In genomic region chr4:134517719-134518118, GRCm38 (mm10) we compare ENCODE assay signal across 17 mouse cellular contexts. TPM values are rescaled to one million over a fixed set of nuclear protein-coding genes. Genes with fewer than 3 reads are reported as not detected.
A peak's percentile ranks its signal among the peaks of the same experiment; 100 is the strongest.
DNase-seq lines count a peak whose midpoint lies in the region; ATAC-seq lines count a peak whose summit lies in the region.
"Had no signal": no experiment of that assay in that cellular context is flagged by ENCODE, and none has a peak within 500 bp of the region (broad histone marks: within the 10 kb centered on the region; RNA-seq: fewer than 3 reads in every experiment).

No protein-coding gene starts in this region.

- peak overlapping the region; percentile 67 for H3K9ac ChIP-seq in heart, embryonic 13.5 days
- peak overlapping the region; percentile 30; the same call in 1 of the 2 replicates for H3K9ac ChIP-seq in liver, embryonic 13.5 days
- H3K9ac ChIP-seq in liver, embryonic 11.5 days (ENCODE audit: low read depth, low read length), result no peak overlapping the region; the same call in 1 of the 2 replicates
- H3K9ac ChIP-seq: limb, embryonic 12.5 days; lung, embryonic 14.5 days; neural tube, embryonic 13.5 days had no signal

- H3K79me2 ChIP-seq in macrophage (ENCODE audit: inconsistent target), result peaks cover 87% of the 10 kb centered on the region

- no peak for ATAC-seq in heart, embryonic 13.5 days (ENCODE audit: extremely low read depth, insufficient number of reproducible peaks, low FRiP score, low TSS enrichment)
- no peak for ATAC-seq in liver, embryonic 13.5 days (ENCODE audit: low read depth)
- ATAC-seq in liver, embryonic 11.5 days (replicated peaks; ENCODE audit: low FRiP score), result no peak
- ATAC-seq: hindbrain, embryonic 16.5 days; intestine, postnatal 0 days had no signal

- peaks cover 18% of the 10 kb centered on the region for H3K36me3 ChIP-seq in heart, embryonic 13.5 days
- peaks cover 77% of the 10 kb centered on the region for H3K36me3 ChIP-seq in liver, embryonic 13.5 days
- H3K36me3 ChIP-seq in liver, embryonic 11.5 days (ENCODE audit: control insufficient read depth, insufficient read depth, low read length), result peaks cover 17% of the 10 kb centered on the region
- no peaks in the 10 kb centered on the region for H3K36me3 ChIP-seq in macrophage (ENCODE audit: inconsistent target)
- H3K36me3 ChIP-seq: neural tube, embryonic 13.5 days had no signal

- peak overlapping the region; percentile 59 for H3K4me2 ChIP-seq in heart, embryonic 13.5 days
- peak overlapping the region; percentile 26; the same call in 1 of the 2 replicates for H3K4me2 ChIP-seq in liver, embryonic 13.5 days
- no peak overlapping the region for H3K4me2 ChIP-seq in liver, embryonic 11.5 days
- H3K4me2 ChIP-seq: limb, embryonic 12.5 days; lung, embryonic 14.5 days; midbrain, embryonic 11.5 days; neural tube, embryonic 13.5 days had no signal

- no peak for DNase-seq in heart, postnatal 14 days
- no peak for DNase-seq in liver, embryonic 13.5 days
- no peak for DNase-seq in liver, embryonic 11.5 days (ENCODE audit: low spot score)
- peak; percentile 79 for DNase-seq in brain, adult 2 months (ENCODE audit: low read depth, low spot score)
- no peak for DNase-seq in thymus, adult 18-20 months
- DNase-seq: cerebellum, adult 9-11 months; lung, embryonic 14.5 days; spleen, adult 18-20 months; thymus, postnatal 4 days had no signal

- H3K27me3 ChIP-seq in heart, embryonic 13.5 days (replicated peaks), result no peaks in the 10 kb centered on the region
- no peaks in the 10 kb centered on the region for H3K27me3 ChIP-seq in liver, embryonic 13.5 days
- H3K27me3 ChIP-seq in liver, embryonic 11.5 days (replicated peaks; ENCODE audit: control insufficient read depth, insufficient read depth, low read length), result no peaks in the 10 kb centered on the region
- H3K27me3 ChIP-seq: limb, embryonic 12.5 days; neural tube, embryonic 13.5 days had no signal

- WGBS in heart, embryonic 13.5 days, result 58% methylated on average over 10 of the region's 10 CpGs
- 66% methylated on average over 10 of the region's 10 CpGs for WGBS in liver, embryonic 13.5 days (ENCODE audit: insufficient replicate concordance)
- 75% methylated on average over 10 of the region's 10 CpGs for WGBS in liver, embryonic 11.5 days
- 93% methylated on average over 10 of the region's 10 CpGs for WGBS in macrophage (ENCODE audit: missing documents)

- intact Hi-C loops in heart, postnatal 14 days (cut with DNase I), result no loop called here

- peak overlapping the region; percentile 7; the same call in 1 of the 2 replicates for H3K4me3 ChIP-seq in heart, embryonic 13.5 days
- H3K4me3 ChIP-seq in liver, embryonic 13.5 days (replicated peaks), result no peak overlapping the region
- no peak overlapping the region for H3K4me3 ChIP-seq in liver, embryonic 11.5 days (ENCODE audit: low read depth, low read length)
- H3K4me3 ChIP-seq in macrophage (ENCODE audit: inconsistent target), result no peak overlapping the region
- H3K4me3 ChIP-seq: forebrain, embryonic 10.5 days; limb, embryonic 12.5 days; neural tube, embryonic 13.5 days had no signal

- peaks cover 56% of the 10 kb centered on the region for H3K4me1 ChIP-seq in heart, embryonic 13.5 days
- peaks cover 54% of the 10 kb centered on the region for H3K4me1 ChIP-seq in liver, embryonic 13.5 days (replicated peaks)
- H3K4me1 ChIP-seq in liver, embryonic 11.5 days (replicated peaks; ENCODE audit: control insufficient read depth, insufficient read depth, low read length), result peaks cover 43% of the 10 kb centered on the region

- no peaks in the 10 kb centered on the region for H3K9me3 ChIP-seq in heart, embryonic 13.5 days
- no peaks in the 10 kb centered on the region for H3K9me3 ChIP-seq in liver, embryonic 13.5 days (replicated peaks)
- H3K9me3 ChIP-seq in liver, embryonic 11.5 days (ENCODE audit: control insufficient read depth, low read length), result no peaks in the 10 kb centered on the region
- H3K9me3 ChIP-seq: forebrain, embryonic 10.5 days; limb, embryonic 12.5 days; neural tube, embryonic 13.5 days had no signal

- peak overlapping the region; percentile 99 for H3K27ac ChIP-seq in heart, embryonic 13.5 days (replicated peaks)
- H3K27ac ChIP-seq in liver, embryonic 13.5 days, result peak overlapping the region; percentile 70
- no peak overlapping the region for H3K27ac ChIP-seq in liver, embryonic 11.5 days (ENCODE audit: low read depth, low read length)
- H3K27ac ChIP-seq in macrophage, result peak overlapping the region; percentile 42
- H3K27ac ChIP-seq: forebrain, embryonic 10.5 days; limb, embryonic 12.5 days; neural tube, embryonic 13.5 days had no signal

RNA-seq across cellular contexts. Expression of gene Aunip, which starts 6.9 kb away (rescaled TPM):
- 8.5 and 11.2 TPM in 2 replicates for polyA plus RNA-seq in heart, embryonic 13.5 days (2015; fragmentation: Nextera tagmentation; extraction: Ambion mirVana)
- under 1 TPM in 1 of 2 experiments, not detected in 1; 0.68 TPM for total RNA-seq in heart, postnatal 14 days (2021)
- 25.4 and 30.6 TPM in 2 replicates for polyA plus RNA-seq in liver, embryonic 13.5 days (2015; fragmentation: Nextera tagmentation; extraction: Ambion mirVana)
- polyA plus RNA-seq in liver, embryonic 11.5 days (2014; fragmentation: Nextera tagmentation; extraction: Ambion mirVana), result 15.9 and 18.5 TPM in 2 replicates
- total RNA-seq in macrophage (2018; cell fraction: chromatin; rRNA removed), result 1 to 10 TPM in 4 of 26 experiments, under 1 TPM in 8, not detected in 14; 0.58 to 2.0 (median 0.75) TPM
- 1 to 10 TPM in 3 of 26 experiments, under 1 TPM in 23; 0.09 to 1.3 (median 0.68) TPM for total RNA-seq in macrophage (2018; cell fraction: cytosol; rRNA removed)
- total RNA-seq in macrophage (2018; cell fraction: nucleus; rRNA removed), result 1 to 10 TPM in 5 of 26 experiments, under 1 TPM in 11, not detected in 10; 0.39 to 7.2 (median 0.76) TPM
- 0.18 to 6.2 TPM (median 1.8 TPM) in 3 replicates for polyA plus RNA-seq in macrophage (2018)

RNA-seq across cellular contexts. Expression of gene Mtfr1l, which starts 17.5 kb away (rescaled TPM):
- polyA plus RNA-seq in heart, embryonic 13.5 days (2015; fragmentation: Nextera tagmentation; extraction: Ambion mirVana), result 142 and 144 TPM in 2 replicates
- 100 to 1,000 TPM; 162 to 167 TPM for total RNA-seq in heart, postnatal 14 days (2021)
- 53.7 and 59.2 TPM in 2 replicates for polyA plus RNA-seq in liver, embryonic 13.5 days (2015; fragmentation: Nextera tagmentation; extraction: Ambion mirVana)
- polyA plus RNA-seq in liver, embryonic 11.5 days (2014; fragmentation: Nextera tagmentation; extraction: Ambion mirVana), result 107 and 114 TPM in 2 replicates
- 10 to 100 TPM; 27.3 to 92.7 (median 58.7) TPM for total RNA-seq in macrophage (2018; cell fraction: chromatin; rRNA removed)
- 10 to 100 TPM; 46.0 to 72.3 (median 63.0) TPM for total RNA-seq in macrophage (2018; cell fraction: cytosol; rRNA removed)
- total RNA-seq in macrophage (2018; cell fraction: nucleus; rRNA removed), result 10 to 100 TPM; 29.6 to 94.1 (median 58.5) TPM
- 45.6 to 78.8 TPM (median 65.1 TPM) in 3 replicates for polyA plus RNA-seq in macrophage (2018)

RNA-seq across cellular contexts. Expression of gene Paqr7, which starts 21.2 kb away (rescaled TPM):
- polyA plus RNA-seq in heart, embryonic 13.5 days (2015; fragmentation: Nextera tagmentation; extraction: Ambion mirVana), result 10.0 and 10.9 TPM in 2 replicates
- total RNA-seq in heart, postnatal 14 days (2021), result 10 to 100 TPM; 15.5 to 19.6 TPM
- 6.5 and 7.4 TPM in 2 replicates for polyA plus RNA-seq in liver, embryonic 13.5 days (2015; fragmentation: Nextera tagmentation; extraction: Ambion mirVana)
- 2.5 and 3.0 TPM in 2 replicates for polyA plus RNA-seq in liver, embryonic 11.5 days (2014; fragmentation: Nextera tagmentation; extraction: Ambion mirVana)
- total RNA-seq in macrophage (2018; cell fraction: chromatin; rRNA removed), result 10 to 100 TPM in 6 of 26 experiments, 1 to 10 TPM in 17, under 1 TPM in 3; 0.66 to 22.0 (median 3.5) TPM
- total RNA-seq in macrophage (2018; cell fraction: cytosol; rRNA removed), result 10 to 100 TPM; 11.1 to 34.5 (median 22.6) TPM
- total RNA-seq in macrophage (2018; cell fraction: nucleus; rRNA removed), result 10 to 100 TPM in 22 of 26 experiments, 1 to 10 TPM in 4; 1.7 to 31.3 (median 13.6) TPM
- polyA plus RNA-seq in macrophage (2018), result 19.1 to 34.9 TPM (median 31.0 TPM) in 3 replicates

RNA-seq across cellular contexts. Expression of gene Selenon, which starts 34.2 kb away (rescaled TPM):
- polyA plus RNA-seq in heart, embryonic 13.5 days (2015; fragmentation: Nextera tagmentation; extraction: Ambion mirVana), result 7.5 and 8.0 TPM in 2 replicates
- total RNA-seq in heart, postnatal 14 days (2021), result 10 to 100 TPM; 26.1 to 27.9 TPM
- 1.8 and 2.3 TPM in 2 replicates for polyA plus RNA-seq in liver, embryonic 13.5 days (2015; fragmentation: Nextera tagmentation; extraction: Ambion mirVana)
- polyA plus RNA-seq in liver, embryonic 11.5 days (2014; fragmentation: Nextera tagmentation; extraction: Ambion mirVana), result 12.4 and 13.1 TPM in 2 replicates
- 10 to 100 TPM in 20 of 26 experiments, 1 to 10 TPM in 6; 5.2 to 46.0 (median 17.1) TPM for total RNA-seq in macrophage (2018; cell fraction: chromatin; rRNA removed)
- 10 to 100 TPM; 20.5 to 62.6 (median 35.0) TPM for total RNA-seq in macrophage (2018; cell fraction: cytosol; rRNA removed)
- total RNA-seq in macrophage (2018; cell fraction: nucleus; rRNA removed), result 10 to 100 TPM; 11.3 to 73.6 (median 34.3) TPM
- polyA plus RNA-seq in macrophage (2018), result 33.9 to 45.7 TPM (median 42.5 TPM) in 3 replicates

RNA-seq across cellular contexts. Expression of gene Stmn1, which starts 49.6 kb away (rescaled TPM):
- polyA plus RNA-seq in heart, embryonic 13.5 days (2015; fragmentation: Nextera tagmentation; extraction: Ambion mirVana), result 988 and 1,051 TPM in 2 replicates
- total RNA-seq in heart, postnatal 14 days (2021), result 10 to 100 TPM; 50.0 to 79.2 TPM
- polyA plus RNA-seq in liver, embryonic 13.5 days (2015; fragmentation: Nextera tagmentation; extraction: Ambion mirVana), result 514 and 581 TPM in 2 replicates
- polyA plus RNA-seq in liver, embryonic 11.5 days (2014; fragmentation: Nextera tagmentation; extraction: Ambion mirVana), result 896 and 908 TPM in 2 replicates
- total RNA-seq in macrophage (2018; cell fraction: chromatin; rRNA removed), result 10 to 100 TPM in 3 of 26 experiments, 1 to 10 TPM in 20, under 1 TPM in 1, not detected in 2; 0.77 to 22.3 (median 3.2) TPM
- total RNA-seq in macrophage (2018; cell fraction: cytosol; rRNA removed), result 10 to 100 TPM; 12.5 to 95.0 (median 40.8) TPM
- 10 to 100 TPM in 11 of 26 experiments, 1 to 10 TPM in 15; 3.1 to 57.6 (median 8.7) TPM for total RNA-seq in macrophage (2018; cell fraction: nucleus; rRNA removed)
- 41.9 to 100 TPM (median 93.4 TPM) in 3 replicates for polyA plus RNA-seq in macrophage (2018)
